Mouse (Mus musculus) layer of hippocampus, adult 2 months (tissue): ENCODE results near the gene Soat2. TPM values are rescaled to one million over a fixed set of nuclear protein-coding genes. Genes with fewer than 3 reads are reported as not detected.
A peak's percentile ranks its signal among the peaks of the same experiment; 100 is the strongest.

ENCODE experiments used
- DNase-seq, 2 experiments: peaks; one replicate each; pipeline ENCODE4 v3.0.0; 2022; ENCODE audit warnings: low spot score in 2 of 2
- H3K27ac ChIP-seq: fragments of 200-600 bp; 2 replicates; pipeline ENCODE4 v1.8.1; 2022
- H3K4me3 ChIP-seq: fragments of 200-600 bp; 2 replicates; pipeline ENCODE4 v1.8.1; 2022; ENCODE audit warnings: mild to moderate bottlenecking
- CTCF ChIP-seq: fragments of 200-600 bp; conservative IDR thresholded peaks from 2 replicates; pipeline ENCODE4 v1.8.1; 2022; ENCODE audit warnings: antibody characterized with exemption, mild to moderate bottlenecking, moderate library complexity
- total RNA-seq, 2 experiments: library from RNA; stranded (reverse); gene quantifications; 2 replicates each; pipeline ENCODE4 v1.2.3; 2021

The Soat2 gene
- total RNA-seq, 2 experiments from 2014 or later, result not detected

DNA sequence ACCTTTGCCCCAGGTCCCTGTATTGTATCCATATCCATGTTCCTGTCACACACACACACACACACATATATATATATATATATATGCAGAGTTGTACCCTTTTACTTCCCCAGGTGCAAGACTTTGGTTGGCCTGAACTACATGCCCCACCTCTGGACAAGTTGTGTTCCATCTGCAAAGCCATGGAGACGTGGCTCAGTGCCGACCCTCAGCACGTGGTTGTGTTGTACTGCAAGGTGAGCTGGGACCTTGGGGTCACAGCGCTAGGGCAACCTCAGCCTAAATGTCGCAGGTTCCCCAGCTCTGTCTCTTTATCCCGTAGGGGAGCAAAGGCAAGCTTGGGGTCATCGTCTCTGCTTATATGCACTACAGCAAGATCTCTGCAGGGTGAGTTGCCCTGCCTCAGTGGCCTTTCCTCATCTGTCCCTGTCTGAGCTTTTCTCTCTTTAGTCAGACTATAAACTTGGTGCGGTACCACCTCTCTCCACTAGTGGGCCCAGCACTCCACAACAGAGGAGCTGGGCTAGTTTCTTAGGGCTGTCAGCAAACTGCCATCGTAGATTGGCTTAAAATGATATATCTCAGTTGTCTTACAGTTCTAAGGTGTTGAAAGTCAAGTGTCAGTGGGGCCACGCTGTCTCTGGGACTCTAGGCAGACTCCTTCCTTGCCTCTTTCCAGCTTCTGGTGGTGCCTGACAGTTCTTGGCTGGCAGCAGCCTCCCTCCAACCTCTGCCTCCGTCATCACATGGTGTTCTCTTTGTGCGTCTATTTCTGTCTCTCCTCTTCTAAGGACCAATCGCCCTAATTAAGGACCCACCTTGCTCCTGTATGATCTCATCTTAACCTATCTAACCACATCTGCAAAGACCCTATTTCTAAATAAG is 42.4 kb upstream of the Soat2 start:
- Histone ChIP-seq H3K4me3 (no peak overlapping the region), H3K27ac (no peak overlapping the region)
- peak; percentile 94 for TF ChIP-seq CTCF
- DNase-seq, result peak; percentile 61 to 72

DNA sequence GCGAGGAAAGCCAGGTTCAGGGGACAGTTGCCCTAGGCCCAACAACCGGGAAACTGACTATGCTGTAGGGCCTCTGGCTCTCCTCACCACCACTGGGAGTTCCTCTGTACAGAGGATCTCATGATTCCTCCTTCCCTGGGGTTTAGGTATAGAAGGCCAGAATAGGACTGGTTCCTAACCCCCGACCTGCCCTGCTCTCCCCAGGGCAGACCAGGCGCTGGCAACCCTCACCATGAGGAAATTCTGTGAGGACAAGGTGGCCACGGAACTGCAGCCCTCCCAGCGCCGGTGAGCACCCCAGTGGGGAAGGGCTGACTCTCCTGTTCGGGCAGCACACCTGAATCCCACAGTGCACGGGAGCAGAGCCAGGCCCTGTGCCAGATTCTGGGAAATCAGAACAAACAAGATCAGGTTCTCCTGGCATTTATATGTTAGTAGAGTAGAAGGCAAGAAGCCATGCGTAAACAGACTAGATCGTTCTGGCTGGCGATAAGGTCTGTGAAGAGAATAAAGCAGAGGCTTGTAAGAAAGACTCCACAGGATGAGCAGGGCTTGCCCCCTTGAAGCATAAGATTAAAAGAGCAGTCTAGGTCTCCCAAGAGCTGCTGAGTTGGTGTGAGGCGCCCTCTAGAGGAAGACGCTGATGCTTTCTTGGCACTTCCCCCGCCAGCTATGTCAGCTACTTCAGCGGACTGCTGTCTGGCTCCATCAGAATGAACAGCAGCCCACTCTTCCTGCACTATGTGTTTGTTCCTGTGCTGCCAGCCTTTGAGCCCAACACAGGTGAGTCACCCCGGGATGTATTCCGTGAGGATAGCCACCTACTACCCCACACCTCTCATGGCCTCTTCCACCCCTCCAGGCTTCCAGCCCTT is 41.4 kb upstream of the Soat2 start:
- Histone ChIP-seq H3K4me3 (no peak overlapping the region), H3K27ac (no peak overlapping the region)
- DNase-seq, result peak; percentile 81 to 82
- TF ChIP-seq CTCF, result peak; percentile 91

DNA sequence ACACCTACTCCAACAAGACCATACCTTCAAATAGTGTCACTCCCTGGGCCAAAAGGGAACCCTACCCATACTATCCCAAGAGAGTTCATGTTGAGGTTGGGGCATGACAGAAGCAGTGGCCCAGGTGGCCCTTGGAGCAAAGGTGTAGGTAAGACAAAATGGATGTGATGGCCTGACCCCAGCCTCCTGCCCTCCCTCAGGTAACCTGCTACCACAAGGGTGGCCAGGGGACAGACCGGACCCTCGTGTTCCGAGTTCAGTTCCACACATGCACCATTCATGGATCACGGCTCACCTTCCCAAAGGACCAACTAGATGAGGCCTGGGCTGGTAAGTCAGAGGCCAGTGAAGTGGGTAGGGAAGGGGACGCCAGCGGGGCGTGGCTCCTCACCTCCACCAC is 40.1 kb upstream of the Soat2 start:
- Histone ChIP-seq H3K4me3 (no peak overlapping the region), H3K27ac (no peak overlapping the region)
- TF ChIP-seq CTCF, result no peak
- DNase-seq, result no peak

DNA sequence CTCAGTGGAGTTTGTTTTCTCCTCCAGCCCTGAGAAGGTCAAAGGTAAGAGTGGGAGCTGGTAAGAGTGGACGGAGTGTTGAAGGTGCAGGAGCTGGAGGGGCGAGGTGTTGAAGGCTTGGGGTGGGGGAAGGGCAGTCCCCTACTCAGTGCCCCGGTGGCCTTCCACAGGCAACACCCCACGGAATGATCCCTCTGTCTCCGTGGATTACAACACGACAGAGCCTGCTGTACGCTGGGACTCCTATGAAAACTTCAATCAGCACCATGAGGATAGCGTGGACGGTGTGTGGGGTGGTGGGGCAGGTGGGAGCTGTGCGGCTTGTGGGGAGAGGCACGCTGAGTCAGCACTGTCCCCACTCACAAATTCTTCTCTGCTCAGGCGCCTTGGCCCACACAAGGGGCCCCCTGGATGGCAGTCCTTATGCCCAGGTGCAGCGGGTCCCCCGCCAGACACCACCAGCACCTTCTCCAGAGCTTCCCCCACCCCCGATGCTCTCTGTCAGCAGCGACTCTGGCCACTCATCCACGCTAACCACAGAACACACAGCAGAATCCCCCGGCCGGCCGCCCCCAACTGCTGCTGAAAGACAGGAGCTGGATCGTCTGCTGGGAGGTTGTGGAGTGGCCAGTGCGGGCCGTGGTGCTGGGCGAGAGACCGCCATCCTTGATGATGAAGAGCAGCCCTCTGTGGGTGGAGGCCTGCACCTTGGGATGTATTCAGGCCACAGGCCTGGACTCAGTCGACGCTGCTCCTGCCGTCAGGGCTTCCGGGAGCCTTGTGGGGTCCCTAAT is 39.4 kb upstream of the Soat2 start:
- Histone ChIP-seq H3K4me3 (no peak overlapping the region), H3K27ac (no peak overlapping the region)
- no peak for DNase-seq
- no peak for TF ChIP-seq CTCF

DNA sequence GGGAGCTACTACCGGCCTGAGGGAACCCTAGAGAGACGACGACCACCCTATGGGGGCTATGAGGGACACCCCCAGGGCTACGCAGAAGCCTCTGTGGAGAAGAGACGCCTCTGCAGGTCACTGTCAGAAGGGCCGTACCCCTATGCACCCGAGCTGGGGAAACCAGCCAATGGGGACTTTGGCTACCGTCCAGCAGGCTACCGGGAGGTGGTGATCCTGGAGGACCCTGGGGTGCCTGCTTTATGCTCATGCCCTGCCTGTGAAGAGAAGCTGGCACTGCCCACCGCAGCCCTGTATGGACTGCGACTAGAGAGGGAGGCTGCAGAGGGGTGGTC is 38.9 kb upstream of the Soat2 start:
- H3K4me3 ChIP-seq, result no peak overlapping the region
- no peak for DNase-seq
- no peak for TF ChIP-seq CTCF
- H3K27ac ChIP-seq, result no peak overlapping the region

DNA sequence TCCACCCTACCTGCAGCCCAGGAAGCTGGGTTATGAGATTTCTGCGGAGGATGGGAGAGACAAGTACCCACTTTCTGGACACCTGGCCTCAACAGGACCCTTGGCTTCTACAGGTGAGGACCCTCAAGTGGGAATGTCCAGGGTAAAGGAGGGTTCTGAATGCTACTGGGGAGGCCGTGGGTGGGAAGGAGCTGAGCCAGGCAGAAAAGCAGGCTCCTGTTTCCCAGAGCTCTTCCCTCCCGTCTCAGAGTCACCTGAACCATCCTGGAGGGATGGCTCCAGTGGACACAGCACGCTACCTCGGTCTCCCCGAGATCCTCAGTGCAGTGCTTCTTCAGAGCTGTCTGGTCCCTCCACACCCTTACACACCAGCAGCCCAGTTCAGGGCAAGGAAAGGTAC is 38.1 kb upstream of the Soat2 start:
- H3K4me3 ChIP-seq, result no peak overlapping the region
- no peak for TF ChIP-seq CTCF
- no peak overlapping the region for H3K27ac ChIP-seq
- no peak for DNase-seq

DNA sequence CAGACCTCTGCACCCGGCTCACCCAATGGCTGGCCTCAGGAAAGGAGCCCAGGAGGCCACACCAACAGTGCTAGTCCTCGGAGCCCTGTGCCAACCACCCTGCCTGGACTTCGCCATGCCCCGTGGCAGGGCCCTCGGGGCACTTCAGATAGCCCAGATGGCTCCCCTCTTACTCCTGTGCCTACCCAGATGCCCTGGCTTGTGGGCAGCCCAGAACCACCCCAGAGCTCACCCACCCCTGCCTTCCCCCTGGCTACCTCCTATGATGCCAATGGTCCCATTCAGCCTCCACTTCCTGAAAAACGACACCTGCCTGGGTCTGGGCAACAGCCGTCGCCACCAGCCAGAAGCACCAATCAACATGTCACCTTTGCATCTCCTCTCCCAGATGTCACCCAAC is 37.5 kb upstream of the Soat2 start:
- no peak for TF ChIP-seq CTCF
- no peak overlapping the region for H3K27ac ChIP-seq
- no peak overlapping the region for H3K4me3 ChIP-seq
- DNase-seq, result no peak

DNA sequence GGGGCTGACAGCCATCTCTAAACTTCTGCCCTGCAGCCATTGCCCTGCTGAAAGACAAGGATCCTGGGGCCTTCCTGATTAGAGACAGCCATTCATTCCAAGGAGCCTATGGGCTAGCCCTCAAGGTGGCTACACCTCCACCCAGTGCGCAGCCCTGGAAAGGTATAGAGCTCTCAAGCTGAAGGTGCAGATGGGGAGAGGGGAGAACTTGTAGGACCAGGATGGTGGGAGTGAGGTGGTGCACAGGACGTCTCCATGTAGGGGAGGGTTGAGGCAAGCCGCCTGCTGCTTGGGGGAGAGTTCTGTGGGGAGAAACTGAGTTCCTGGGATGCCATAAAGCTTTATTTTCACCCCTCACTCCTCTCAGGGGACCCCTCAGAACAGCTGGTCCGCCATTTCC is 36.7 kb upstream of the Soat2 start:
- DNase-seq, result no peak
- TF ChIP-seq CTCF, result no peak
- no peak overlapping the region for H3K27ac ChIP-seq
- H3K4me3 ChIP-seq, result no peak overlapping the region

DNA sequence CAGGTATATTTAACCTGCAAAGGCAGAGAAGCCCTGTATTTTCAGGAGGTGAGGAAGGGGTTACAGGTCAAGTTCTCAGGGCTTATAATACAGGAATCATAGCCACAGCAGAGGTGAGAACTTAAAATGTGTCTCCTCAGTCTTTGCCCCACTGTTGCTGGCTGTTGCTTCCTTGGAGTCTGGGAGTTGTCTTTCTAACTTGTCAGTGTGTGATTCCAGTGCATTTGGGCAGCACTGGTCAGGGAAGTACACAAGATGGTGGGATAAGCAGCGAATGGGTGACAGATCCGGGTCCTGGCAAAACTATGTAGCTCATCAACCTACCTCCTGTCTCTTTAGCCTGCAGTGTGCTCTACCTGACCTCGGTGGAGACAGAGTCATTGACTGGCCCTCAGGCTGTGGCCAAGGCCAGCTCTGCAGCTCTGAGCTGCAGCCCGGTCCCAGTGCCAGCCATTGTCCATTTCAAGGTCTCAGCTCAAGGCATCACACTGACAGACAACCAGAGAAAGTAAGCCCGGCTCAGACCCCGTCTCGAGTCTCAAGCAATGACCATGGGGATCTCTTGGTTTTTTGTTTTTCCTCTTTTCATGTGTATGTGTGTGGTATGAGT is 35.6 kb upstream of the Soat2 start:
- no peak for TF ChIP-seq CTCF
- no peak overlapping the region for H3K4me3 ChIP-seq
- no peak overlapping the region for H3K27ac ChIP-seq
- DNase-seq, result no peak

DNA sequence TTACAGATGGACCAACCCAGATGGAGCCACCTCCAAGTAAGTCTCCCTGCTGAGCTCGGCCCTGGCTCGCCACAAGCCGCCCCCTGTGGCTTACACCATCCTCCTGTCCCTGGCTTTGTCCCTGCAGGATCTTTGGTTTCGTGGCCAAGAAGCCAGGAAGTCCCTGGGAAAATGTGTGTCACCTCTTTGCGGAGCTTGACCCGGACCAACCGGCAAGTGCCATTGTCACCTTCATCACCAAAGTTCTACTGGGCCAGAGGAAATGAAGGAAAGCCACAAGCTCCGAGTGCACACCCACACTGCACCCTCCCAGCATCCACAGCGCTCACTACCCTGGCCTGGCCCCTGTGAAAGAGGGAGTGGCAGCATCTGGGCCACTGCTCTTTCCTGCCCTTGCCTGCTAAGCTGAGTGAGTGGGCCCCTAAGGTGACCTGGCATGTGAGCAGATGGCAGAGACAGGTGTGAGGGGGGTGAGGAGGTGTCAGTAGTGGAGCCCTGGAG is 34.5 kb upstream of the Soat2 start:
- Histone ChIP-seq H3K4me3 (no peak overlapping the region), H3K27ac (no peak overlapping the region)
- no peak for TF ChIP-seq CTCF
- DNase-seq, result no peak

DNA sequence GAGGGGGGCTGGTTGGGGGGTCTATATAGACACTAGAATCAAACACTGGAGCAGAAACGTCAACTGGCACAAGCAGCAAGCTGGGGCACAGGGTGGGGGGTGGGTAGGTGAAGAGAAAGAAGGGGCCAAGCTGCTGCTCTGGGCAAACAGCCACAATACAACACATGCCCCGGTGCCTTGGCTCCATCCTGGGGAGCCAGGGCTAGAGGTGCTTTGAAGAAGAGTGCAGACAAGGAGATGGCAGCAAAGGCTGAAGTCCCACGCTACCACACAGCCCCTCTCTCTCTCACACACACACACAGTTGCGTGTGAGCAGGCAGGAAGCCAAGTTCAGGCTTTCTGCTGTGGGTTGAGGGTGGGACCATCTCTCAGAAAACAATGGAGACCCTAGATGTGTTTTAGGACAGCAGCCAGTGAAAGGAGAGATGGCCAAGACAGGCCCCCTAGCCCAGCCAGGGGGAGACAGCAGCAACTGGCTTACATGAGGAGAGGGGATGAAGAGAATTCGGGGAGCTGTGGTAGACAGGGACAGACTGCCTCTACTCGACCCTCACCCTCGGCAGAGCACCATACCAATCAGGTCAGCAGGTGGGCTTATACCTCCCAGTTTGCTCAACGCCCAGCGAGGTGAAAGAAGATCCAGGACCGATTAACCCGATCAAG is 33.4 kb upstream of the Soat2 start:
- no peak for TF ChIP-seq CTCF
- no peak for DNase-seq
- Histone ChIP-seq H3K4me3 (no peak overlapping the region), H3K27ac (no peak overlapping the region)
